Mouse (Mus musculus) erythroblast, embryonic 14.5 days (primary cell): ENCODE measurements around the gene Scrn1. TPM values are rescaled to one million over a fixed set of nuclear protein-coding genes. Genes with fewer than 3 reads are reported as not detected.

ENCODE experiments used
- H3K27me3 ChIP-seq: 2 replicates; pipeline ENCODE4 v1.6.1; 2012; ENCODE audit warnings: inconsistent platforms; ENCODE audit not compliant: control insufficient read depth
- H3K36me3 ChIP-seq: 2 replicates; pipeline ENCODE4 v1.6.1; 2012; ENCODE audit warnings: mild to moderate bottlenecking, inconsistent platforms; ENCODE audit not compliant: control insufficient read depth
- H3K4me1 ChIP-seq: 2 replicates; pipeline ENCODE4 v1.6.1; 2012; ENCODE audit warnings: inconsistent platforms; ENCODE audit not compliant: control insufficient read depth
- H3K4me3 ChIP-seq: replicated peaks from 2 replicates; pipeline ENCODE3; 2012; ENCODE audit warnings: moderate library complexity, mild to moderate bottlenecking, inconsistent platforms
- H3K9me3 ChIP-seq: 2 replicates; pipeline ENCODE4 v1.6.1; 2012; ENCODE audit warnings: low read length, inconsistent platforms, mixed read lengths; ENCODE audit not compliant: control insufficient read depth
- GATA1 ChIP-seq: IDR thresholded peaks from 2 replicates; pipeline ENCODE4 v1.6.1; 2012; ENCODE audit warnings: low read length, inconsistent platforms, mixed read lengths
- TAL1 ChIP-seq: IDR thresholded peaks from 3 replicates; pipeline ENCODE4 v1.6.1; 2012; ENCODE audit warnings: low read length, inconsistent platforms, mixed read lengths
- polyA plus RNA-seq: library from polyadenylated mRNA; stranded (reverse); fragments of >175 nt; gene quantifications from 2 replicates; pipeline ENCODE4 v1.2.3, GENCODE M21; 2012

Gene Scrn1
- polyA plus RNA-seq, 1 experiment: not detected

DNA sequence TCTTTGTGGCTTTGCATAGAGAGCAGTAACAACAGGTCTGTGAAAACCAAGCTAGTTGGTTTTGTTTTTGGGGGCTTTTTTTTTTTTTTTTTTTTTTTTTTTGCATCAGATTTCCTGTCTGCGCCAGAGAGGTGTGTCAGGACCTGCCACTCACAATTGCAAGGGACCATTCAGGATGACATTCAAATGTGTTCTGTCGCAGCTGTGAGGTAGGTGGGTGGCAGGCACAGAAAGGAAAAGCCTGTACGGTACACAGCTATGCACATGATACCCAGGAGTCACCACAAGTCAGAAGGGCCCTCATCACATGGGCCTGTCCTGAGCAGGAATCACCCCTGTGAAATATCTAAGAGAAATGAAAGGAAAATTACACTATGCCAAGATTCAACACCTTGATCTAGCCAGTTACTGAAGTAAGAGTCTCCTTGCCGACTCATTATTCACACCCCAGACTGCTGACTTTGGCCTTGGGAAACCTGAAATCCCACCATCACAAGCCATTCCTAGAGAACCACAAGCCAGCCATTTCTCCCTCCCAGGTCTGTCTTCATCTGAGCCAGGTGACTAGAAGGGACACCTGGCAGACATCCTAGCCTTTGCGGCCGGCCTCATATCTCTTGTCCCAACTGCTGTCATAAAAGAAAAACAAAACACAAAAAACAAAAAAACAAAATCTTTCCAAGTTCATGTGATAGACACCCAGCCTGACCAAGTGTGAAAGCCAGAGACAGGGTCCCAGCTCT, 105.9 kb downstream of the Scrn1 start:
- H3K36me3 ChIP-seq: no peaks in the 10 kb centered on the region
- no peaks in the 10 kb centered on the region for H3K27me3 ChIP-seq
- H3K4me1 ChIP-seq: no peaks in the 10 kb centered on the region
- no peaks in the 10 kb centered on the region for H3K9me3 ChIP-seq
- no peak overlapping the region for H3K4me3 ChIP-seq
- no peak for TF ChIP-seq TAL1
- TF ChIP-seq GATA1: no peak

DNA sequence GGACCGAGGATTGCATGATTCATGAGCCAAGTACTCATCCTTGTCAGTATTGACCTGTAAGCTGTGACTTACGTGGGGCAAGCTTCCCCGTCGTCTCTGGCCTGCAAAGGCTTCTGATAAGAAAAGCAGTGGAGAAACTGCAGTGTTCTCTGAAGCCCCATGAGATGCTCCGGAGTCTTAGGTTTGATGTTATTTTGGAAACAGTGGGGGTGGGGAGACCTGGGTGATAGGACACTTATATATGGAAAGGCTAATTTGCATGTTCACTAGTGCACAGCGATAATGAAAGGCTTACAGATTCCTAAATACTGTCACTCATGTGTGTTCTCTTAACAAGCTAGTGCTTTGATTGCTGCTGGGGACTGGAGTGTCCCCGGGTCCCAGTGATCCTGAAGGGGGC, 106.6 kb downstream of the Scrn1 start:
- no peaks in the 10 kb centered on the region for H3K36me3 ChIP-seq
- no peaks in the 10 kb centered on the region for H3K9me3 ChIP-seq
- TF ChIP-seq TAL1 (no peak), GATA1 (no peak)
- H3K4me3 ChIP-seq: no peak overlapping the region
- no peaks in the 10 kb centered on the region for H3K27me3 ChIP-seq
- no peaks in the 10 kb centered on the region for H3K4me1 ChIP-seq

Other genes with a start within 250 kb of the Scrn1 start
- not detected in 2 replicates for gene Prr15, start 240.7 kb downstream of the Scrn1 start, polyA plus RNA-seq
- gene Wipf3, start 136.9 kb downstream of the Scrn1 start, polyA plus RNA-seq: 0.03 TPM in 1 of 2 replicates, not detected in the other
- gene Plekha8, start 28.6 kb upstream of the Scrn1 start, polyA plus RNA-seq: 0.02 and 0.03 TPM in 2 replicates
- gene Fkbp14, start 30.8 kb upstream of the Scrn1 start, polyA plus RNA-seq: not detected in 2 replicates
- 0.05 and 0.09 TPM in 2 replicates for gene Mturn, start 115.1 kb upstream of the Scrn1 start, polyA plus RNA-seq